Mouse (Mus musculus) midbrain, embryonic 11.5 days (tissue): ENCODE measurements around the gene Samd14. TPM values are rescaled to one million over a fixed set of nuclear protein-coding genes. Genes with fewer than 3 reads are reported as not detected.

Experiments
- ATAC-seq: fragments of 200-750 bp; cut with Nextera tagmentation; 2 replicates; pipeline ENCODE4 v1.8.0; 2017; ENCODE audit warnings: moderate TSS enrichment, moderate library complexity; ENCODE audit not compliant: low FRiP score
- DNase-seq: peaks from one replicate; pipeline ENCODE4 v3.0.0; 2015; ENCODE audit warnings: low spot score; ENCODE audit errors: missing footprints
- H3K27ac ChIP-seq: fragments of 300-500 bp; sonication (generic); 2 replicates; pipeline ENCODE4 v1.5.1; 2014; ENCODE audit warnings: low read depth, low read length
- H3K27me3 ChIP-seq: fragments of 300-500 bp; sonication (generic); 2 replicates; pipeline ENCODE4 v1.6.1; 2014; ENCODE audit warnings: mild to moderate bottlenecking, low read length, moderate library complexity, mixed read lengths; ENCODE audit not compliant: control insufficient read depth, insufficient read depth
- H3K36me3 ChIP-seq: fragments of 300-500 bp; sonication (generic); 2 replicates; pipeline ENCODE4 v1.6.1; 2014; ENCODE audit warnings: mild to moderate bottlenecking, low read length, moderate library complexity, mixed read lengths; ENCODE audit not compliant: control insufficient read depth, insufficient read depth
- H3K4me1 ChIP-seq: fragments of 300-500 bp; sonication (generic); 2 replicates; pipeline ENCODE4 v1.6.1; 2014; ENCODE audit warnings: low read length; ENCODE audit not compliant: control insufficient read depth, insufficient read depth
- H3K4me2 ChIP-seq: fragments of 300-500 bp; sonication (generic); 2 replicates; pipeline ENCODE4 v1.6.1; 2014; ENCODE audit warnings: mild to moderate bottlenecking, moderate library complexity
- H3K4me3 ChIP-seq: fragments of 300-500 bp; sonication (generic); 2 replicates; pipeline ENCODE4 v1.5.1; 2014; ENCODE audit warnings: low read depth, low read length
- H3K9ac ChIP-seq: fragments of 300-500 bp; sonication (generic); 2 replicates; pipeline ENCODE4 v1.6.1; 2014; ENCODE audit warnings: low read length
- H3K9me3 ChIP-seq: fragments of 300-500 bp; sonication (generic); 2 replicates; pipeline ENCODE4 v1.6.1; 2016; ENCODE audit warnings: low read length; ENCODE audit not compliant: control insufficient read depth
- WGBS: fragments of 180-500 bp; shearing (Covaris S2); extraction: QIAGEN DNeasy Blood & Tissue Kit; methylation state at CpG from one replicate; pipeline ENCODE4 v1.1.7; 2014; 5-methylcytosine and 5-hydroxymethylcytosine counted together
- polyA plus RNA-seq: library from polyadenylated mRNA; unstranded; fragments of >200 nt; fragmentation: Nextera tagmentation; extraction: Ambion mirVana; gene quantifications from 2 replicates; pipeline ENCODE4 v1.2.1, GENCODE M21; 2014

Samd14 gene
- polyA plus RNA-seq, 1 experiment from 2014 or later = 47.8 TPM

- peaks cover 13% of the 10 kb centered on the region for H3K4me1 ChIP-seq
Observed at GRCm38 (mm10) chr11:95000548-95000947, 9.1 kb upstream of the Samd14 start.

GRCm38 (mm10) chr11:95001058-95001457 is 8.6 kb upstream of the Samd14 start:
- ATAC-seq = peak; percentile 70
- no peak overlapping the region for H3K9ac ChIP-seq
- no peak overlapping the region for H3K4me3 ChIP-seq
- H3K4me2 ChIP-seq = no peak overlapping the region
- 3% methylated on average over 8 of the region's 8 CpGs for WGBS
- H3K9me3 ChIP-seq = no peaks in the 10 kb centered on the region
- peak; percentile 92 for DNase-seq
- no peaks in the 10 kb centered on the region for H3K27me3 ChIP-seq
- H3K36me3 ChIP-seq = peaks cover 37% of the 10 kb centered on the region
- H3K4me1 ChIP-seq = peaks cover 11% of the 10 kb centered on the region
- H3K27ac ChIP-seq = peak overlapping the region; percentile 50; the same call in 1 of the 2 replicates

More at GRCm38 (mm10) chr11:95000548-95000947, 9.1 kb upstream of the Samd14 start:
- 56% methylated on average over 4 of the region's 4 CpGs for WGBS
- ATAC-seq (no peak), DNase-seq (no peak)
- Histone ChIP-seq H3K9me3 (no peaks in the 10 kb centered on the region), H3K27ac (peak overlapping the region; percentile 50), H3K4me2 (no peak overlapping the region), H3K9ac (no peak overlapping the region), H3K36me3 (peaks cover 37% of the 10 kb centered on the region), H3K27me3 (no peaks in the 10 kb centered on the region), H3K4me3 (no peak overlapping the region)

GRCm38 (mm10) chr11:95001584-95002347 is 7.9 kb upstream of the Samd14 start:
- Histone ChIP-seq H3K4me2 (no peak overlapping the region), H3K27me3 (no peaks in the 10 kb centered on the region), H3K4me1 (peaks cover 13% of the 10 kb centered on the region), H3K9ac (no peak overlapping the region), H3K4me3 (no peak overlapping the region), H3K27ac (no peak overlapping the region), H3K36me3 (peaks cover 30% of the 10 kb centered on the region), H3K9me3 (no peaks in the 10 kb centered on the region)
- no peak for ATAC-seq
- peak; percentile 60 for DNase-seq
- WGBS = 88% methylated on average over 21 of the region's 21 CpGs

GRCm38 (mm10) chr11:95002705-95003104 is 7.0 kb upstream of the Samd14 start:
- 94% methylated on average over 8 of the region's 8 CpGs for WGBS
- ATAC-seq (no peak), DNase-seq (no peak)
- peaks cover 20% of the 10 kb centered on the region for H3K4me1 ChIP-seq
- no peak overlapping the region for H3K4me3 ChIP-seq
- no peak overlapping the region for H3K27ac ChIP-seq
- H3K9me3 ChIP-seq = no peaks in the 10 kb centered on the region
- H3K4me2 ChIP-seq = no peak overlapping the region
- H3K36me3 ChIP-seq = peaks cover 28% of the 10 kb centered on the region
- no peaks in the 10 kb centered on the region for H3K27me3 ChIP-seq
- no peak overlapping the region for H3K9ac ChIP-seq

GRCm38 (mm10) chr11:95004136-95004936 is 5.3 kb upstream of the Samd14 start:
- H3K27me3 ChIP-seq = no peaks in the 10 kb centered on the region
- H3K4me3 ChIP-seq = no peak overlapping the region
- H3K27ac ChIP-seq = no peak overlapping the region
- 88% methylated on average over 12 of the region's 12 CpGs for WGBS
- no peak overlapping the region for H3K4me2 ChIP-seq
- ATAC-seq = no peak
- H3K36me3 ChIP-seq = peaks cover 23% of the 10 kb centered on the region
- peaks cover 30% of the 10 kb centered on the region for H3K4me1 ChIP-seq
- no peaks in the 10 kb centered on the region for H3K9me3 ChIP-seq
- no peak overlapping the region for H3K9ac ChIP-seq
- no peak for DNase-seq

GRCm38 (mm10) chr11:95004937-95005198 is 4.8 kb upstream of the Samd14 start:
- H3K36me3 ChIP-seq = peaks cover 20% of the 10 kb centered on the region
- WGBS = 81% methylated on average over 6 of the region's 6 CpGs
- peaks cover 31% of the 10 kb centered on the region for H3K4me1 ChIP-seq

GRCm38 (mm10) chr11:95006038-95006437 is 3.6 kb upstream of the Samd14 start:
- no peak for ATAC-seq
- H3K4me1 ChIP-seq = peaks cover 26% of the 10 kb centered on the region
- WGBS = 37% methylated on average over 4 of the region's 4 CpGs

More at GRCm38 (mm10) chr11:95004937-95005198, 4.8 kb upstream of the Samd14 start:
- DNase-seq (no peak), ATAC-seq (no peak)
- H3K4me2 ChIP-seq = no peak overlapping the region
- no peaks in the 10 kb centered on the region for H3K9me3 ChIP-seq
- H3K27me3 ChIP-seq = no peaks in the 10 kb centered on the region
- H3K27ac ChIP-seq = no peak overlapping the region
- H3K9ac ChIP-seq = no peak overlapping the region
- no peak overlapping the region for H3K4me3 ChIP-seq

GRCm38 (mm10) chr11:95006525-95007219 is 3.0 kb upstream of the Samd14 start:
- DNase-seq (peak; percentile 95), ATAC-seq (peak; percentile 67)
- H3K27ac ChIP-seq = peak overlapping the region; percentile 25; the same call in 1 of the 2 replicates
- peak overlapping the region; percentile 61 for H3K9ac ChIP-seq
- H3K4me2 ChIP-seq = peak overlapping the region; percentile 61
- H3K9me3 ChIP-seq = no peaks in the 10 kb centered on the region
- H3K36me3 ChIP-seq = peaks cover 17% of the 10 kb centered on the region
- 1% methylated on average over 27 of the region's 27 CpGs for WGBS
- no peaks in the 10 kb centered on the region for H3K27me3 ChIP-seq
- H3K4me1 ChIP-seq = peaks cover 31% of the 10 kb centered on the region
- H3K4me3 ChIP-seq = peak overlapping the region; percentile 30

More at GRCm38 (mm10) chr11:95006038-95006437, 3.6 kb upstream of the Samd14 start:
- Histone ChIP-seq H3K9ac (peak overlapping the region; percentile 61; the same call in 1 of the 2 replicates), H3K4me3 (peak overlapping the region; percentile 30; the same call in 1 of the 2 replicates), H3K27ac (peak overlapping the region; percentile 25; the same call in 1 of the 2 replicates), H3K36me3 (peaks cover 17% of the 10 kb centered on the region), H3K9me3 (no peaks in the 10 kb centered on the region), H3K27me3 (no peaks in the 10 kb centered on the region), H3K4me2 (peak overlapping the region; percentile 61)
- no peak for DNase-seq
